Mouse (Mus musculus) cerebellum, adult 2 months (tissue): ENCODE measurements at regions not wholly inside any gene's neighbourhood (a gene's known extent, or its start where the extent isn't known, plus 50 kb on each side); places are given as distances from the start of the nearest gene placed in this dataset.

Source experiments
- DNase-seq, 2 experiments: peaks; one replicate each; pipeline ENCODE4 v3.0.0; 2021
- H3K27ac ChIP-seq: fragments of 200-500 bp; 2 replicates; pipeline ENCODE4 v1.5.1; 2012; ENCODE audit warnings: low read length, control low read depth, inconsistent platforms; ENCODE audit not compliant: insufficient read depth
- H3K27me3 ChIP-seq: fragments of 200-500 bp; 2 replicates; pipeline ENCODE4 v1.6.1; 2012; ENCODE audit warnings: inconsistent platforms, mild to moderate bottlenecking, low read length, moderate library complexity; ENCODE audit not compliant: control insufficient read depth, insufficient read depth
- H3K4me1 ChIP-seq: fragments of 200-500 bp; 2 replicates; pipeline ENCODE4 v1.6.1; 2011; ENCODE audit warnings: low read length; ENCODE audit not compliant: control insufficient read depth, insufficient read depth
- H3K4me3 ChIP-seq: fragments of 200-500 bp; replicated peaks from 2 replicates; pipeline ENCODE3; 2011; ENCODE audit warnings: mild to moderate bottlenecking, low read depth, low read length, control low read depth; ENCODE audit not compliant: insufficient read depth
- CTCF ChIP-seq: fragments of 200-500 bp; IDR thresholded peaks from 2 replicates; pipeline ENCODE4 v1.5.1; 2011; ENCODE audit warnings: low read depth, mild to moderate bottlenecking, control low read depth, low read length, moderate library complexity, borderline replicate concordance; ENCODE audit not compliant: insufficient read depth
- POLR2A ChIP-seq: fragments of 200-500 bp; IDR thresholded peaks from 2 replicates; pipeline ENCODE4 v1.6.1; 2011; ENCODE audit warnings: low read length, control low read depth, borderline replicate concordance; ENCODE audit not compliant: insufficient read depth
- WGBS: fragments of 180-500 bp; shearing (Covaris S2); methylation state at CpG from one replicate; pipeline ENCODE4 v1.1.7; 2018; 5-methylcytosine and 5-hydroxymethylcytosine counted together

- Histone ChIP-seq H3K27ac (no peak overlapping the region), H3K4me1 (no peaks in the 10 kb centered on the region), H3K27me3 (no peaks in the 10 kb centered on the region), H3K4me3 (no peak overlapping the region)
- DNase-seq: no peak
- WGBS: 82% methylated on average over 13 of the region's 13 CpGs
- TF ChIP-seq POLR2A: no peak
- TF ChIP-seq CTCF: no peak
Observed at GRCm38 (mm10) chr5:54178966-54179547, 180.8 kb downstream of the Stim2 start.

DNA sequence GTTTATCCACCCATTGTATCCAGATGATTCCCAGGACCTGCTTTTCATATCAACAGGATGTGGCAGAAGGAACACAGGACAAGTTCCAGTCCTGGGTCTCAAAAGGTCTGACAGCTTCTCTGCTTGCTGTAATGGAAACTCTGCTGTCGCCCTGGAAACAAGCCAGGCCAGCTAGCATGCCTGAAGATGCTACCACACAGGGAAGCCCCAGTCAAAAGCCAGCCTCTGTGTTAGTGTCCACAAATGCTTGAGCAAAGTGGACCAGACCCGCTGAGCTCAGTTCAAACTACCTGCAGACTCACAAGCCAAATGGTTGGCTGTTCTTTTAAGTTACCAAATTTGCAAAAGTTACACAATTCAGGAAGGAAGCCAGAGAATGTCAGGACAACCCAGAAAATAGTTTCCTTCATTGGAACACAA lies 181.9 kb downstream of the Stim2 start:
- WGBS: 7% methylated on average over 2 of the region's 2 CpGs
- DNase-seq: no peak
- Histone ChIP-seq H3K4me1 (no peaks in the 10 kb centered on the region), H3K27me3 (no peaks in the 10 kb centered on the region), H3K4me3 (no peak overlapping the region), H3K27ac (no peak overlapping the region)
- TF ChIP-seq POLR2A: no peak
- no peak for TF ChIP-seq CTCF

DNA sequence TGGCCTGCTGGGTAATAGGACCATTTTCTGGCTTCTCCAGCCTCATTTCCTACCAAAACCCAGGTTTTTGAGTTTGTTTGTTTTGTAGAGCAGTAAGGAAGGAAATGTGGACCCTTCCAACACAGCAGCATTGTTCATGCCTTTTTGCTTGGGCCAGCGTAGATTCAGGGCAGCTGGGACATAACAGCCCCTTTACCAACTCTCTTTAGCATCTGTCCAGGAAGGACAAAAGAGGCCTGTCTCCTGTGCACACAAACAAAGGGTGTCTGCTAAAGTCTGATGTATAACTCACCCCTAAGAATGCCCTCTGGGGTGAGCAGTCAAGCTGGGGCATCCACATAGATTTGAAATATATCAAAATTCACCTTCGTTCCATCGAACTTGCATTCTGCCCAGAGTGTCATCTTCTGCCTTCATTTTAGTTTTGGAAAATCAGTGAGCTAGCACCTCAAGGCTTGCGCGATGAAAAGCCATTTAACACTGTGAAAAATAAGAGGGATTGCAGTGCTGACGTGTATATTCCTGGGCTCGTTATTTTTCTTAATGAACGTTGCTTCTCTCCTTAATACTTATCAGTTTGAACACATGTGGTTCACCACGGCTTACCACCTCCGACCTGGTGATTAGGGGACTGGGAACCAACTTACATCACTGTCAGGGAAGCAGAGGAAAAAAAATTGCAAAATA lies 182.5 kb downstream of the Stim2 start:
- no peak overlapping the region for H3K27ac ChIP-seq

GRCm38 (mm10) chr5:54181327-54181863 lies 183.1 kb downstream of the Stim2 start:
- TF ChIP-seq POLR2A (no peak), CTCF (no peak)
- H3K27ac ChIP-seq: no peak overlapping the region
- H3K4me3 ChIP-seq: no peak overlapping the region
- H3K27me3 ChIP-seq: no peaks in the 10 kb centered on the region
- 57% methylated on average over 13 of the region's 13 CpGs for WGBS
- no peak for DNase-seq
- no peaks in the 10 kb centered on the region; the same call in 1 of the 2 replicates for H3K4me1 ChIP-seq

More for the DNA sequence above, 182.5 kb downstream of the Stim2 start:
- no peaks in the 10 kb centered on the region for H3K4me1 ChIP-seq
- H3K4me3 ChIP-seq: no peak overlapping the region
- H3K27me3 ChIP-seq: no peaks in the 10 kb centered on the region
- DNase-seq: no peak
- WGBS: 75% methylated on average over 10 of the region's 10 CpGs
- TF ChIP-seq CTCF (no peak), POLR2A (no peak)

DNA sequence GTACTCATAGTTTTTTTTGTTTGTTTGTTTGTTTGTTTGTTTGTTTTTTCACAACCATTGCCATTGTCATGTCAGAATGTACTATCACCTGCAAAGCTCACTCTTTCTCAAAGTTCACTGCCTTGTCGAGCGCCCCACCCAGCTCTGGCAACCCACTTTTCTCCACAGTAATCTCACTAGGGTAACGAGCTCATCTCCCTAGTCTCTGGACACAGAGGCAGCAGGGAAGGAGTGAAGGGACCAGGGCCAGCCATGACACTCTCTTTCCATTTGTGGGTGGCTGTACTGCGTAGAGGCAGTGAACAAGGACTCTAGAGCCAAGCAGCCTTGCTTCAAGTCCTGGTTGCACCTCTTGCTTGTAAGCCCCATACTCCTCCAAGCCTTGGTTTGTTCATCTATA lies 184.5 kb downstream of the Stim2 start:
- TF ChIP-seq POLR2A (no peak), CTCF (no peak)
- WGBS: 90% methylated on average over 4 of the region's 4 CpGs
- no peak for DNase-seq
- Histone ChIP-seq H3K4me1 (no peaks in the 10 kb centered on the region; the same call in 1 of the 2 replicates), H3K4me3 (no peak overlapping the region), H3K27me3 (no peaks in the 10 kb centered on the region), H3K27ac (no peak overlapping the region)

DNA sequence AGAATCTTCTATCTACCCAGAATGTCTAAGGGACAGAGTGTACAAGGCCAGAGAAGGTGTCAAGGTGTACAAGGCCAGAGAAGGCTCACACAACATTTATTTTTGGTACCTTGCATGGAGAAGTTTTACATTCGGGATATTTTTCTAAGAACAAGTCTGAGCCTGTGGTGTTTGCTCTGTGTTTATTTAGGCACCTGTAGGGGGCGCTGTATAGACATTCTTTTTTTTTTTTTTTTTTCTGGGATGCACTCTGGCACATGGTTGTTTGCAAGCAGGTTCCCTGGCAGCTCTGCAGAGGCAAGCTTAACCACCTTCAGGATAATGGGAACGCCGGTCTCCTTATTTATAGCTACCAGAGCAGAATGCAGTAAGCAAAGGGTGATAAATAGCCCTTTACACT lies 187.4 kb downstream of the Stim2 start:
- TF ChIP-seq POLR2A (no peak), CTCF (no peak)
- no peak for DNase-seq
- no peaks in the 10 kb centered on the region for H3K27me3 ChIP-seq
- no peak overlapping the region for H3K4me3 ChIP-seq
- no peaks in the 10 kb centered on the region; the same call in 1 of the 2 replicates for H3K4me1 ChIP-seq
- H3K27ac ChIP-seq: no peak overlapping the region
- WGBS: 41% methylated on average over 4 of the region's 4 CpGs

- WGBS: 38% methylated on average over 11 of the region's 11 CpGs
Observed at GRCm38 (mm10) chr5:54186076-54186676, 187.9 kb downstream of the Stim2 start.

More at GRCm38 (mm10) chr5:54186076-54186676, 187.9 kb downstream of the Stim2 start:
- Histone ChIP-seq H3K4me3 (no peak overlapping the region), H3K4me1 (no peaks in the 10 kb centered on the region; the same call in 1 of the 2 replicates), H3K27ac (no peak overlapping the region), H3K27me3 (no peaks in the 10 kb centered on the region)
- no peak for DNase-seq
- TF ChIP-seq POLR2A (no peak), CTCF (no peak)
